Mouse (Mus musculus) thymus, adult 18-20 months (tissue): ENCODE measurements around the gene Sept3.

Experiments used
- DNase-seq, 2 experiments: peaks; one replicate each; pipeline ENCODE4 v3.0.0; 2022; ENCODE audit warnings: mixed read lengths in 2 of 2

Sept3 gene

DNA sequence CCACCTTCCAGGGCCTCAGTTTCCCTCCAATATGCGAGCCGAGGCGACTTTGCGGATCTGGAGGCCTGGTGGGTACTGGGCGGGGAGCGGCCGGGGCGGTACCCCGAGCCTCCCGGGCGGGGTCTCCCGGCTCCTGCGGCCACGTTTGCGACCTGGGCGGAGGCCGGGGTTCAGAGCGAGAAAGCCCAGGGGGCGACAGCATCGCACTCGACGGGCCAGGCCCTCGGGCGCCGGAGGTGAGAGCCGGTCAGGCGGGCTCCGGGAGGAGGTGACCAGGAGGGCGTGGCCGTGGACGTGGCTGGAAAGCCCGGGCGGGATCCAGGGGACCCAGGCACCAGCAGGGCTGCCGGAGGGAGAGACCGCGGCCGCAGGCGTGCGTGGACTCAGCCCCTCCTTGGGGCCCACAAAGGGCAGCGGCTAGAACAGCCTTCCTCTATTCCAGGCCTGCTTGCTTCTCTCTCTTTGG is 66.4 kb downstream of the Sept3 start:
- DNase-seq, result no peak

DNA sequence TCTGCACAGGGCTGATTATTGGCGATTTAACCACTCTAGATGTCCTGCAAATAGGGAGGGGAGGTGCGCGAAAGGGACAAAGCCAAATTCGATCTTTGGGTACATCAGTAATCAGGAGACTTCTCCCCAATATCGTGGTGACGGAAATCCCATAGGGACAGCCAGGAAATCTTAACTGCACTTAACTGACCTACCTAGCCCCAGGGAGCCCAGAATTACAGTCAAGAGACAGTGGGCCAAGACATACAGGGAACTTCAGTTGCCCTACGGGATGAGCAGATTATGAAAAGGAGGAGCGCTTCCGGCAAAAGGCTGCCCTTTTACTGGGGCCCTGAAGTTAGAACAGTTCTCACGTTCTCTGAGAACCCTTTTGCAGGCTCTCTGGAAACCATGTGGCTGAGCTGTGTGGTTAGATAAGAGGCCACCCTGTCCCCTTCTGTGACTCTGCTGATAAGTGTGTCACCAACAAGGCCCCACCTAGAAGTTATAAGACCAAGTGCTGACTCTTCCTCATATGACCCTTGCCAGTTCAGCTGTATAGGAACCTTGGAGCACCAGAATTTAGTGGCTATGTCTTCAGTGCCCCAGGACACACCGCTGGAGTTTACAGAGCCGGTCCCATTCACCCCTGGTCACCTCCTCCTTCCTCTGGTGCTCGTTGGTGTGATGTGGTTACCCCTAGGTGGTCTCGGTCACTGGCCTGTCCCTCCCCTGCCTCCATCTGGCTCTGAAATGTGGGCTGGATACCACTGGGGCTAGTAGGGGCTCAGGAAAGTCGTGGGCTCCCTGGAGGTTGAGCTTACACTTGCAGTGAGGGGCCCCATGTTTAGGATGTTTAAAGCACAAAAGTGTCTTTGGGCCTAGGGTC is 67.2 kb downstream of the Sept3 start:
- no peak for DNase-seq

GRCm38 (mm10) chr15:82342543-82342935 is 67.8 kb downstream of the Sept3 start:
- DNase-seq, result no peak

GRCm38 (mm10) chr15:82343368-82344287 is 68.9 kb downstream of the Sept3 start:
- DNase-seq, result no peak
